Comparison of ENCODE assay signal across 8 mouse cellular contexts in the genomic region with DNA sequence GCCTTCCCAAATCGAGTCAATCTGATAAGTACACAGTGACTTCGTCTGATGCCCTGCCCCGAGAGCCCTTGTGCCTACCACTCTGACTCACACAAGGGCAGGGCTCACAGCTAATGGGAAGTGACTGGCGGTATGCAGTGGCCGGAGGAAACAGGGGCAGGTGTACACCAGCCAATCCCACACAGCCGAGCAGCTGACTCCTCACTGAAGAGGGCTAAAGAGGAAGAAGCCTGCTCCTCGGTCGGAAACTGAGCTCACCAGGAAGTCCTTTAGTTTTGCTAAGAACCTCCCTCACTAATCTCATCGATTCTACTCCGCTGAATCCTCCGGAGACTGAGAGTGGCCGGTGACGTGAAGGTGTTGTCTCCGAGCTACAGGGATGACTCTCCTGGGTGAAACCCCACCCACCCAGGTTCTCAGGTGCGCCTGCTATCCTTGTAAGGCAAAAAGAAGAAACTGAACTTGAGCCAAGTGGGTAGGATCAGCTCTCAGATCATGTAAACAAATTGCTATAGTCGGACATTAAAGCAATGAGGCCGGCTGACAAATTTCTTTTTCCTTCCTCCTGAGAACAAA. TPM values are rescaled to one million over a fixed set of nuclear protein-coding genes. Genes with fewer than 3 reads are reported as not detected.
DNase-seq lines count a peak whose midpoint lies in the region; ATAC-seq and TF ChIP-seq lines count a peak whose summit lies in the region.

No protein-coding gene starts in this region.

- TF ChIP-seq CTCF in midbrain, postnatal 0 days (IDR thresholded peaks at IDR 0.05): no peak

- no peak overlapping the region for H3K4me3 ChIP-seq in hindbrain, embryonic 13.5 days
- H3K4me3 ChIP-seq in midbrain, postnatal 0 days (ENCODE audit: low read depth, low read length): peak overlapping the region; percentile 10; the same call in 1 of the 2 replicates

- no peak overlapping the region for H3K9ac ChIP-seq in hindbrain, embryonic 13.5 days
- H3K9ac ChIP-seq in midbrain, postnatal 0 days (replicated peaks; ENCODE audit: low read length, poor library complexity, severe bottlenecking): 0 out of 2 replicates have a peak overlapping the region, but pooled peaks have one; percentile 8

- WGBS in hindbrain, embryonic 13.5 days: 25% methylated on average over 17 of the region's 17 CpGs
- WGBS in midbrain, postnatal 0 days: 19% methylated on average over 17 of the region's 17 CpGs

- no peaks in the 10 kb centered on the region for H3K36me3 ChIP-seq in hindbrain, embryonic 13.5 days
- no peaks in the 10 kb centered on the region for H3K36me3 ChIP-seq in midbrain, postnatal 0 days (ENCODE audit: insufficient read depth, low read length)

- H3K27me3 ChIP-seq in hindbrain, embryonic 13.5 days: no peaks in the 10 kb centered on the region
- no peaks in the 10 kb centered on the region for H3K27me3 ChIP-seq in midbrain, postnatal 0 days (ENCODE audit: insufficient read depth, low read length)

- H3K9me3 ChIP-seq in hindbrain, embryonic 13.5 days: no peaks in the 10 kb centered on the region
- H3K9me3 ChIP-seq in midbrain, postnatal 0 days (ENCODE audit: low read length): no peaks in the 10 kb centered on the region

- DNase-seq in ovary, postnatal 36 days (ENCODE audit: low spot score): peak; percentile 24
- no peak for DNase-seq in ovary, postnatal 14 days (ENCODE audit: low spot score)
- peak; percentile 81 for DNase-seq in fibroblast of lung, adult 2 months (ENCODE audit: low read depth)
- DNase-seq in liver: peak; percentile 46
- no peak for DNase-seq in midbrain, postnatal 0 days (ENCODE audit: low spot score)
- peak; percentile 7 to 14 for DNase-seq in thymus, postnatal 36 days

- H3K27ac ChIP-seq in hindbrain, embryonic 13.5 days: 0 out of 2 replicates have a peak overlapping the region, but pooled peaks have one; percentile 18
- no peak overlapping the region for H3K27ac ChIP-seq in midbrain, postnatal 0 days (ENCODE audit: low read depth, low read length)

- peak; percentile 47; the same call in 1 of the 2 replicates for ATAC-seq in hindbrain, embryonic 13.5 days (ENCODE audit: low FRiP score)
- no peak; the same call in 1 of the 2 replicates for ATAC-seq in midbrain, postnatal 0 days (ENCODE audit: low FRiP score)
- no peak for ATAC-seq in erythroblast, adult 5-6 weeks (replicated peaks; ENCODE audit: low FRiP score, poor library complexity, severe bottlenecking)

- peak overlapping the region; percentile 40 for H3K4me2 ChIP-seq in hindbrain, embryonic 13.5 days
- H3K4me2 ChIP-seq in midbrain, postnatal 0 days (ENCODE audit: low read depth, low read length, poor library complexity, severe bottlenecking): peak overlapping the region; percentile 34

- H3K4me1 ChIP-seq in hindbrain, embryonic 13.5 days (replicated peaks): peaks cover 29% of the 10 kb centered on the region
- H3K4me1 ChIP-seq in midbrain, postnatal 0 days (ENCODE audit: insufficient read depth, low read length): peaks cover 7% of the 10 kb centered on the region; the same call in 1 of the 2 replicates

RNA-seq across cellular contexts. Expression of a gene that starts 58.2 kb away (rescaled TPM):
- 12.1 and 12.4 TPM in 2 replicates for polyA plus RNA-seq in hindbrain, embryonic 13.5 days (2015; fragmentation: Nextera tagmentation; extraction: Ambion mirVana)
- total RNA-seq in midbrain, postnatal 0 days (2014; rRNA removed): 18.2 and 18.7 TPM in 2 replicates
- 11.0 and 11.2 TPM in 2 replicates for polyA plus RNA-seq in midbrain, postnatal 0 days (2015; fragmentation: Nextera tagmentation; extraction: Ambion mirVana)
- not detected in 2 replicates for total RNA-seq in erythroblast, adult 5-6 weeks (2015; ENCODE audit: low replicate concordance)
- total RNA-seq in erythroblast, adult 5-6 weeks (2017; ENCODE audit: low replicate concordance): 0.17 and 0.98 TPM in 2 replicates

Comparison
In these comparisons a context has a peak if more than half of its experiments do, and no peak if none do; other contexts are left out.
1. DNase-seq: peak in ovary, postnatal 36 days (single experiment), fibroblast of lung, adult 2 months (single experiment), liver (single experiment) and thymus, postnatal 36 days (2 of 2); none in ovary, postnatal 14 days (single experiment) and midbrain, postnatal 0 days (single experiment).